Mouse (Mus musculus) macrophage (primary cell): ENCODE measurements around the gene BC055324. TPM values are rescaled to one million over a fixed set of nuclear protein-coding genes. Genes with fewer than 3 reads are reported as not detected.
"Not testable (repeated sequence)": the region's sequence is repeated elsewhere in the genome, so short reads cannot be mapped to it uniquely, and the experiment has no call there.

Source experiments
- H3K27ac ChIP-seq: fragments of 350-480 bp; formaldehyde crosslinking; 2 replicates; pipeline ENCODE4 v1.9.0; 2021
- H3K36me3 ChIP-seq: fragments of 350-480 bp; formaldehyde crosslinking; 2 replicates; pipeline ENCODE4 v1.9.0; 2021; ENCODE audit errors: inconsistent target
- H3K4me3 ChIP-seq: fragments of 350-480 bp; formaldehyde crosslinking; 2 replicates; pipeline ENCODE4 v1.9.0; 2021; ENCODE audit errors: inconsistent target
- H3K79me2 ChIP-seq: fragments of 350-480 bp; formaldehyde crosslinking; 2 replicates; pipeline ENCODE4 v1.9.0; 2021; ENCODE audit errors: inconsistent target
- WGBS: methylation state at CpG from one replicate; pipeline ENCODE4 v1.1.7; 2026; ENCODE audit warnings: inconsistent platforms; ENCODE audit not compliant: missing documents; 5-methylcytosine and 5-hydroxymethylcytosine counted together
- polyA plus RNA-seq: library from polyadenylated mRNA; stranded (reverse); fragments of 250-400 nt; gene quantifications from 3 replicates; pipeline ENCODE4 v1.2.4, GENCODE M21; 2018; ENCODE audit warnings: inconsistent platforms
- total RNA-seq, 78 experiments: library from RNA; depleted of rRNA; stranded (reverse); fragments of 250-400 nt; gene quantifications; 1 replicate in 9 of 78; 2 replicates in 24 of 78; 3 replicates in 43 of 78; 4 replicates in 2 of 78; pipeline ENCODE4 v1.2.4; 2018; ENCODE audit warnings: inconsistent platforms in 56 of 78

The BC055324 gene
- total RNA-seq (2018; cell fraction: chromatin; rRNA removed): 10 to 100 TPM in 2 of 26 experiments, 1 to 10 TPM in 22, under 1 TPM in 2; 0.77 to 18.2 (median 3.6) TPM
- 1 to 10 TPM in 15 of 26 experiments, under 1 TPM in 11; 0.53 to 2.1 (median 1.1) TPM for total RNA-seq (2018; cell fraction: cytosol; rRNA removed)
- 10 to 100 TPM in 1 of 26 experiments, 1 to 10 TPM in 19, under 1 TPM in 6; 0.52 to 11.8 (median 1.9) TPM for total RNA-seq (2018; cell fraction: nucleus; rRNA removed)
- polyA plus RNA-seq: 0.76 to 4.4 TPM (median 0.87 TPM) in 3 replicates

GRCm38 (mm10) chr1:163994721-163995608, at the start of gene BC055324, which contains the start of gene Mettl18:
BC055324 (minus strand) TSS chr1:163994796.
Mettl18 (plus strand) TSS chr1:163994889.
- WGBS: 1% methylated on average over 43 of the region's 43 CpGs
- Histone ChIP-seq H3K27ac (peak within 1 kb of the TSS; percentile 46), H3K79me2 (no peaks in the 10 kb centered on the region; the same call in 1 of the 2 replicates), H3K36me3 (no peaks in the 10 kb centered on the region), H3K4me3 (peak within 1 kb of the TSS; percentile 83)

- WGBS: 95% methylated on average over 3 of the region's 3 CpGs
- no peak overlapping the region for H3K27ac ChIP-seq
Measured at GRCm38 (mm10) chr1:164043549-164043948, 49.0 kb upstream of the BC055324 start.

GRCm38 (mm10) chr1:164040385-164041135, 46.0 kb upstream of the BC055324 start:
- no peak overlapping the region for H3K27ac ChIP-seq
- H3K36me3 ChIP-seq: no peaks in the 10 kb centered on the region
- no peak overlapping the region for H3K4me3 ChIP-seq
- H3K79me2 ChIP-seq: no peaks in the 10 kb centered on the region
- WGBS: 91% methylated on average over 10 of the region's 10 CpGs

More at GRCm38 (mm10) chr1:164043549-164043948, 49.0 kb upstream of the BC055324 start:
- Histone ChIP-seq H3K79me2 (no peaks in the 10 kb centered on the region), H3K36me3 (no peaks in the 10 kb centered on the region), H3K4me3 (no peak overlapping the region)

- H3K27ac ChIP-seq: no peak overlapping the region
- H3K36me3 ChIP-seq: no peaks in the 10 kb centered on the region
- 81% methylated on average over 5 of the region's 5 CpGs for WGBS
- no peak overlapping the region for H3K4me3 ChIP-seq
- H3K79me2 ChIP-seq: no peaks in the 10 kb centered on the region
Measured at GRCm38 (mm10) chr1:164027416-164027815, 32.8 kb upstream of the BC055324 start.

- 98% methylated on average over 4 of the region's 4 CpGs for WGBS
- no peaks in the 10 kb centered on the region for H3K79me2 ChIP-seq
- no peak overlapping the region for H3K27ac ChIP-seq
- H3K36me3 ChIP-seq: no peaks in the 10 kb centered on the region
- no peak overlapping the region for H3K4me3 ChIP-seq
Measured at GRCm38 (mm10) chr1:164025685-164026084, 31.1 kb upstream of the BC055324 start.

- H3K4me3 ChIP-seq, H3K36me3 ChIP-seq, H3K79me2 ChIP-seq, H3K27ac ChIP-seq: not testable (repeated sequence)
- 79% methylated on average over 5 of the region's 5 CpGs for WGBS
Measured at GRCm38 (mm10) chr1:164022106-164022505, 27.5 kb upstream of the BC055324 start.

- H3K36me3 ChIP-seq, H3K79me2 ChIP-seq, H3K27ac ChIP-seq, H3K4me3 ChIP-seq: not testable (repeated sequence)
- 98% methylated on average over 3 of the region's 3 CpGs for WGBS
Measured at GRCm38 (mm10) chr1:164020746-164021145, 26.1 kb upstream of the BC055324 start.

- H3K36me3 ChIP-seq: no peaks in the 10 kb centered on the region
- H3K79me2 ChIP-seq: no peaks in the 10 kb centered on the region
- no peak overlapping the region for H3K4me3 ChIP-seq
- WGBS: 92% methylated on average over 6 of the region's 6 CpGs
- H3K27ac ChIP-seq: no peak overlapping the region
Measured at GRCm38 (mm10) chr1:164019789-164020188, 25.2 kb upstream of the BC055324 start.

- Histone ChIP-seq H3K4me3 (no peak overlapping the region), H3K27ac (no peak overlapping the region), H3K36me3 (no peaks in the 10 kb centered on the region), H3K79me2 (no peaks in the 10 kb centered on the region)
- 91% methylated on average over 15 of the region's 16 CpGs for WGBS
Measured at GRCm38 (mm10) chr1:164018221-164018896, 23.8 kb upstream of the BC055324 start.

GRCm38 (mm10) chr1:164014616-164015015, 20.0 kb upstream of the BC055324 start:
- WGBS: 18% methylated on average over 1 of the region's 1 CpGs
- no peaks in the 10 kb centered on the region for H3K36me3 ChIP-seq
- no peaks in the 10 kb centered on the region for H3K79me2 ChIP-seq

GRCm38 (mm10) chr1:164009235-164009634, 14.6 kb upstream of the BC055324 start:
- H3K27ac ChIP-seq: no peak overlapping the region
- H3K36me3 ChIP-seq: no peaks in the 10 kb centered on the region
- WGBS: 50% methylated on average over 2 of the region's 2 CpGs
- no peaks in the 10 kb centered on the region for H3K79me2 ChIP-seq
- no peak overlapping the region for H3K4me3 ChIP-seq

More at GRCm38 (mm10) chr1:164014616-164015015, 20.0 kb upstream of the BC055324 start:
- Histone ChIP-seq H3K4me3 (no peak overlapping the region), H3K27ac (no peak overlapping the region)

- 90% methylated on average over 3 of the region's 3 CpGs for WGBS
- H3K36me3 ChIP-seq: no peaks in the 10 kb centered on the region
- H3K4me3 ChIP-seq: no peak overlapping the region
- no peak overlapping the region for H3K27ac ChIP-seq
- H3K79me2 ChIP-seq: no peaks in the 10 kb centered on the region
Measured at GRCm38 (mm10) chr1:164004311-164004710, 9.7 kb upstream of the BC055324 start.

GRCm38 (mm10) chr1:164001831-164002452, 7.3 kb upstream of the BC055324 start:
- Histone ChIP-seq H3K27ac (no peak overlapping the region), H3K36me3 (no peaks in the 10 kb centered on the region), H3K79me2 (no peaks in the 10 kb centered on the region), H3K4me3 (no peak overlapping the region)
- 63% methylated on average over 6 of the region's 6 CpGs for WGBS

GRCm38 (mm10) chr1:163995609-163995913, 965 bp upstream of the BC055324 start:
- WGBS: 0% methylated on average over 1 of the region's 2 CpGs
- no peaks in the 10 kb centered on the region for H3K36me3 ChIP-seq
- peak overlapping the region; percentile 83 for H3K4me3 ChIP-seq
- no peaks in the 10 kb centered on the region; the same call in 1 of the 2 replicates for H3K79me2 ChIP-seq
- H3K27ac ChIP-seq: no peak overlapping the region
